Mouse (Mus musculus) CH12.LX (cell line): ENCODE data around the gene Far1. TPM values are rescaled to one million over a fixed set of nuclear protein-coding genes. Genes with fewer than 3 reads are reported as not detected.
A peak's percentile ranks its signal among the peaks of the same experiment; 100 is the strongest.

Source experiments
- DNase-seq: peaks from one replicate; pipeline ENCODE4 v3.0.0-alpha.2; 2013; ENCODE audit errors: extremely low read depth
- H3K27ac ChIP-seq: 2 replicates; pipeline ENCODE4 v1.5.1; 2012; ENCODE audit warnings: low read depth, mild to moderate bottlenecking, control low read depth, moderate library complexity; ENCODE audit not compliant: insufficient read depth
- H3K27me3 ChIP-seq: replicated peaks from 2 replicates; pipeline ENCODE3; 2012; ENCODE audit warnings: inconsistent platforms
- H3K36me3 ChIP-seq, 2 experiments: replicated peaks in 1 of 2; 2 replicates each; pipeline versions ENCODE3 to v1.6.1; 2012; ENCODE audit warnings: inconsistent platforms in 1 of 2, low read length in 1 of 2, mild to moderate bottlenecking in 1 of 2, mixed read lengths in 1 of 2, moderate library complexity in 1 of 2; ENCODE audit not compliant: control insufficient read depth in 1 of 2, insufficient read depth in 1 of 2
- H3K4me1 ChIP-seq, 2 experiments: 2 replicates each; pipeline ENCODE4 v1.6.1; 2012; ENCODE audit warnings: inconsistent platforms in 1 of 2, moderate library complexity in 1 of 2; ENCODE audit not compliant: insufficient read depth in 2 of 2, control insufficient read depth in 1 of 2
- H3K4me2 ChIP-seq: 2 replicates; pipeline ENCODE4 v1.6.1; 2012; ENCODE audit warnings: low read depth, mild to moderate bottlenecking, control low read depth; ENCODE audit not compliant: poor library complexity, insufficient read depth, severe bottlenecking
- H3K4me3 ChIP-seq, 3 experiments: fragments of 150-350 bp in 1 of 3; sonication (generic) in 1 of 3; replicated peaks in 1 of 3; 2 replicates each; pipeline versions ENCODE3 to v1.5.1; 2011 to 2012; ENCODE audit warnings: low read depth in 2 of 3, low read length in 2 of 3, mild to moderate bottlenecking in 2 of 3, moderate library complexity in 2 of 3, control low read depth in 1 of 3, improper control_type of control experiment in 1 of 3, inconsistent platforms in 1 of 3, mixed read lengths in 1 of 3; ENCODE audit not compliant: poor library complexity in 1 of 3
- H3K79me2 ChIP-seq: replicated peaks from 2 replicates; pipeline ENCODE4 v1.6.1; 2012; ENCODE audit warnings: mild to moderate bottlenecking, moderate library complexity; ENCODE audit not compliant: control insufficient read depth, poor library complexity, insufficient read depth, severe bottlenecking; ENCODE audit errors: extremely low read depth
- H3K9ac ChIP-seq: 2 replicates; pipeline ENCODE4 v1.6.1; 2012; ENCODE audit warnings: low read depth, mild to moderate bottlenecking, control low read depth, moderate library complexity; ENCODE audit not compliant: insufficient read depth
- H3K9me3 ChIP-seq: replicated peaks from 2 replicates; pipeline ENCODE3; 2012; ENCODE audit warnings: low read length, inconsistent platforms, mixed read lengths
- CTCF ChIP-seq, 2 experiments: IDR thresholded peaks in 1 of 2; conservative IDR thresholded peaks in 1 of 2; 2 replicates each; pipeline ENCODE4 v1.5.1; 2011 to 2012; ENCODE audit warnings: low read depth in 2 of 2, low read length in 2 of 2, improper control_type of control experiment in 1 of 2, inconsistent platforms in 1 of 2, mild to moderate bottlenecking in 1 of 2, moderate library complexity in 1 of 2
- E2F4 ChIP-seq: IDR thresholded peaks from 2 replicates; pipeline ENCODE4 v1.6.1; 2011; ENCODE audit warnings: low read depth, low read length, improper control_type of control experiment; ENCODE audit not compliant: insufficient replicate concordance
- ELF1 ChIP-seq: IDR thresholded peaks from 2 replicates; pipeline ENCODE4 v1.6.1; 2014; ENCODE audit warnings: low read depth, mild to moderate bottlenecking, inconsistent platforms, low read length, improper control_type of control experiment
- EP300 ChIP-seq: IDR thresholded peaks from 2 replicates; pipeline ENCODE4 v1.6.1; 2011; ENCODE audit warnings: low read length, improper control_type of control experiment
- IRF4 ChIP-seq: IDR thresholded peaks from 2 replicates; pipeline ENCODE4 v1.6.1; 2014; ENCODE audit warnings: low read depth, mild to moderate bottlenecking, inconsistent platforms, low read length, improper control_type of control experiment
- KAT2A ChIP-seq: IDR thresholded peaks from 2 replicates; pipeline ENCODE4 v1.6.1; 2012; ENCODE audit warnings: low read length, improper control_type of control experiment, inconsistent platforms; ENCODE audit not compliant: insufficient replicate concordance
- MAFK ChIP-seq: IDR thresholded peaks from 2 replicates; pipeline ENCODE4 v1.6.1; 2011; ENCODE audit warnings: low read length, improper control_type of control experiment; ENCODE audit not compliant: insufficient replicate concordance
- MAX ChIP-seq: IDR thresholded peaks from 2 replicates; pipeline ENCODE4 v1.6.1; 2011; ENCODE audit warnings: low read length, improper control_type of control experiment
- MEF2A ChIP-seq: IDR thresholded peaks from 2 replicates; pipeline ENCODE4 v1.6.1; 2014; ENCODE audit warnings: low read depth, mild to moderate bottlenecking, inconsistent platforms, low read length, improper control_type of control experiment, borderline replicate concordance
- MYC ChIP-seq: IDR thresholded peaks from 2 replicates; pipeline ENCODE4 v1.6.1; 2011; ENCODE audit warnings: low read depth, mild to moderate bottlenecking, improper control_type of control experiment, low read length
- PAX5 ChIP-seq: IDR thresholded peaks from 2 replicates; pipeline ENCODE4 v1.6.1; 2012; ENCODE audit warnings: low read length, inconsistent platforms, mixed read lengths
- POLR2AphosphoS2 ChIP-seq: IDR thresholded peaks from 2 replicates; pipeline ENCODE4 v1.6.1; 2011; ENCODE audit warnings: low read depth, low read length, improper control_type of control experiment
- RCOR1 ChIP-seq: conservative IDR thresholded peaks from 2 replicates; pipeline ENCODE4 v1.6.1; 2012; ENCODE audit warnings: low read depth, mild to moderate bottlenecking, inconsistent platforms, low read length, improper control_type of control experiment
- SIN3A ChIP-seq: IDR thresholded peaks from 2 replicates; pipeline ENCODE4 v1.6.1; 2012; ENCODE audit warnings: low read length, improper control_type of control experiment, inconsistent platforms
- SMC3 ChIP-seq: IDR thresholded peaks from 2 replicates; pipeline ENCODE4 v1.6.1; 2011; ENCODE audit warnings: low read depth, low read length, improper control_type of control experiment
- USF1 ChIP-seq: IDR thresholded peaks from 2 replicates; pipeline ENCODE4 v1.6.1; 2014; ENCODE audit warnings: low read depth, mild to moderate bottlenecking, inconsistent platforms, low read length, improper control_type of control experiment
- ZC3H11A ChIP-seq: IDR thresholded peaks from 2 replicates; pipeline ENCODE4 v1.6.1; 2012; ENCODE audit warnings: low read depth, mild to moderate bottlenecking, inconsistent platforms, low read length, improper control_type of control experiment
- ZNF384 ChIP-seq: IDR thresholded peaks from 2 replicates; pipeline ENCODE4 v1.6.1; 2012; ENCODE audit warnings: low read depth, low read length, improper control_type of control experiment, inconsistent platforms
- dilution Hi-C: fragments of 300-500 bp; cut with MboI; formaldehyde crosslinking; loops from 2 replicates; pipeline ENCODE4 v1.14.3; 2020; ENCODE audit warnings: low sequenced_read_pairs; ENCODE audit not compliant: extremely low pct_unique_long_range_greater_than_20kb, extremely low pct_ligation_motif_present
- in situ Hi-C: fragments of 300-500 bp; cut with MboI; formaldehyde crosslinking; loops from 3 replicates; pipeline ENCODE4 v1.14.3; 2019; ENCODE audit warnings: low sequenced_read_pairs, low pct_ligation_motif_present, low pct_unique_long_range_greater_than_20kb, mixed read lengths
- polyA plus RNA-seq: library from polyadenylated mRNA; unstranded; fragments of >175 nt; gene quantifications from 2 replicates; pipeline ENCODE4 v1.2.1, GENCODE M21; 2012; ENCODE audit warnings: low read depth; ENCODE audit not compliant: insufficient read length
- total RNA-seq, 2 experiments: library from RNA; depleted of rRNA; stranded (reverse); fragments of 300-350 nt in 1 of 2; fragments of >200 nt in 1 of 2; gene quantifications; 2 replicates each; pipeline ENCODE4 v1.2.3; 2012 to 2014

Far1 gene
- total and polyA plus RNA-seq, 3 experiments: 73.4 to 170 (median 97.3) TPM

GRCm38 (mm10) chr7:113552508-113552907, 38.9 kb downstream of the Far1 start:
- H3K4me1 ChIP-seq: peaks cover 5 to 48% of the 10 kb centered on the region in 2 experiments; a peak in 2 of 4 replicates
- TF ChIP-seq ELF1 (no peak), POLR2AphosphoS2 (no peak), ZC3H11A (no peak), SIN3A (no peak), USF1 (no peak), CTCF (conservative IDR thresholded peaks at IDR 0.05 in 1 of 2, IDR thresholded peaks at IDR 0.05 in 1 of 2; ENCODE audit: low read depth in 2 of 2, low read length in 2 of 2) (no peak), MYC (no peak), E2F4 (no peak), KAT2A (no peak), PAX5 (no peak), MAFK (no peak)
- in situ Hi-C loops (no loop called here), dilution Hi-C loops (no loop called here)
- no peaks in the 10 kb centered on the region; the same call in 1 of the 2 replicates for H3K79me2 ChIP-seq
- peaks cover 30 to 53% of the 10 kb centered on the region in 2 experiments for H3K36me3 ChIP-seq
- no peak overlapping the region for H3K4me3 ChIP-seq
- H3K9me3 ChIP-seq: no peaks in the 10 kb centered on the region
- no peak overlapping the region for H3K9ac ChIP-seq
- no peaks in the 10 kb centered on the region for H3K27me3 ChIP-seq
- no peak for DNase-seq
- H3K4me2 ChIP-seq: no peak overlapping the region
- no peak overlapping the region for H3K27ac ChIP-seq

GRCm38 (mm10) chr7:113556138-113556537, 42.5 kb downstream of the Far1 start:
- peak overlapping the region; percentile 55; the same call in 1 of the 2 replicates for H3K27ac ChIP-seq
- no peak for TF ChIP-seq MAX
- TF ChIP-seq MEF2A: peak; percentile 90
- no peak for TF ChIP-seq RCOR1
- no peak for TF ChIP-seq SMC3
- TF ChIP-seq EP300: peak; percentile 92
- peak; percentile 91 for TF ChIP-seq IRF4
- no peak for TF ChIP-seq E2F4
- peak; percentile 78 for TF ChIP-seq ZNF384
- TF ChIP-seq MYC: no peak
- peaks cover 25 to 46% of the 10 kb centered on the region in 2 experiments for H3K36me3 ChIP-seq
- H3K27me3 ChIP-seq: no peaks in the 10 kb centered on the region
- dilution Hi-C loops: no loop called here
- DNase-seq: peak; percentile 48
- H3K79me2 ChIP-seq: no peaks in the 10 kb centered on the region
- H3K4me3 ChIP-seq: no peak overlapping the region
- no peak overlapping the region for H3K9ac ChIP-seq
- in situ Hi-C loops: no loop called here
- H3K9me3 ChIP-seq: no peaks in the 10 kb centered on the region
- H3K4me1 ChIP-seq: peaks cover 5 to 49% of the 10 kb centered on the region in 2 experiments; a peak in 2 of 4 replicates
- no peak overlapping the region; the same call in 1 of the 2 replicates for H3K4me2 ChIP-seq
